Mouse (Mus musculus) urinary bladder, postnatal 36 days (tissue): ENCODE measurements around the gene Zfp148.
"Not testable (repeated sequence)": the region's sequence is repeated elsewhere in the genome, so short reads cannot be mapped to it uniquely, and the experiment has no call there.

ENCODE experiments used
- DNase-seq, 2 experiments: peaks; one replicate each; pipeline ENCODE4 v3.0.0; 2022; ENCODE audit warnings: low spot score in 2 of 2, mixed read lengths in 1 of 2

Zfp148 gene

DNA sequence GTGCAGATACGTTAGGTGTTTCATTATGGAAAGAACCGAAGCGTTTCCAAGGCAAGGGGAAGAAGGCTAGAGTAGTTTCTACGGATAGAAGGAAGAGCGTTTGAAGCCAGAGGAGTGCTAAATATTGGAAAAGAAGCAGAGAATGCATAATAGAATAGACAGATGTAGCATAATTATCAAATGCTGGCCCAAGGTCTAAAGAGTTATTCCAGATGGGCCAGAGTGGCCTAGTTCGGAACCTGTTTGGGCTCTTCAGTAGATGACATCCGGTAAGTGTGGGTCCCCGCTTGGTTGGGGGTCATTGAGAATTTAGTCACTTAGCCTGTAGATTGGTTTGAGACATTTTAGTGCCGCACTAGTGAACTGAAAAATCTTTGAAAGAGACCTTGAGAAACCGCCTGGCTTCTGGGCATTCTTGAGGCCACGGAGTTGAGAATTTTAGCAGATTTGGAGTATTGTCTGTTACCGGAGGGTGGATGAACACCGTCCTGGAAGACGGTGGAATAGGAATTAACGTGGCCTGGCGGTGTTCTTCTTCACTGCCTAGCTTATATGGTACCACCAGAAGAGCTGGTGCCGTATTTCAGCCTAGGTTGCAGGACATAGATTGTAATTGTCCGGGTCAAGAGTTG, 1.1 kb downstream of the Zfp148 start:
- DNase-seq: no peak

DNA sequence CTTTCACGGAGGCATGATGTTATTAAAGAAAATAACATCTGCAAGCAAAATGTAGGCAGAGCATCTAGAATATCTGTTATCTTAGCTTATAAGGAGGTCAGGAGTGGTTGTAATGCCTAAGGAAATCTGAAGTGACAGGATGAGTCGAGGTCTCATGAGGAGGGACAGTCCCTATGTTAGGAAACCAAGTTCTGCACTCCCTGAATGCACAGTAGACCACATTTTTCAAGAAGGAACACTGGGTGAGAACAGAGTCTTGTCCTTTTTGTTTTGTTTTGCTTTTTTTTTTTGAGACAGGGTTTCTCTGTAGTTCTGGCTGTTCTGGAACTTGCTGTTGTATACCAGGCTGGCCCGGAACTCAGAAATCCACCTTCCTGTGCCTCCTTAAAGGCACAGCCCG, 1.7 kb downstream of the Zfp148 start:
- DNase-seq: no peak

DNA sequence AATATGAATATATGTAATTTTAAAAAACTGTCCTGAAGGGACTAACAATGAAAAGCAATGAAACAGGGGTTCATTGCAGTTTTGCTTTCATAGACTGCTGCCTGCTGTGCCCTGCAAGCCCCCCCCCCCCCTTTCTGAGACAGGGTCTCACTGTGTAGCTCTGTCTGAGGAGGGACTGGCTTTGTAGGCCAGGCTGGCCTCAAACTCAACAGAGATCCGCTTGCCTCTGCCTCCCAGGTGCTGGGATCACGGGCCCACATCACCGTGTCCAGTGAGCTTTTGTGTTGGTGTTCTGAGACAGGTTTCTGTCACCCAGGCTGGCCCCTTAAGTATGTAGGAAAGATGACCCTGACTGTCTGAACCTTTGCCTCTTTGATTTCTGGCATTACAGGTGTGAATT, 2.9 kb downstream of the Zfp148 start:
- no peak for DNase-seq

DNA sequence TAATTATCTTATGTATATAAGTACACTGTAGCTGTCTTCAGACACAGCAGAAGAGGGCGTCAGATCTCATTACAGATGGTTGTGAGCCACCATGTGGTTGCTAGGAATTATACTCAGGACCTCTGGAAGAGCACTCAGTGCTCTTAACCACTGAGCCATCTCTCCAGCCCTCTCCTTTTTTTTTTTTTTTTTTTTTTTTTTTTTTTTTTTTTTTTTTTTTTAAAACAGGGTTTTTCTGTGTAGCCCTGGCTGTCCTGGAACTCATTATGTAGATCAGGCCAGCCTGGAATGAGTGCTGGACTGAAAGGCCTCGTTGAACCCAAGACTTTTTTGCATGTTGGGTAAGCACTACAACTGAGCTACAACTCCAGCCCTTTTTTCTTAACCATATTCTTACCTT, 3.4 kb downstream of the Zfp148 start:
- not testable (repeated sequence) for DNase-seq

DNA sequence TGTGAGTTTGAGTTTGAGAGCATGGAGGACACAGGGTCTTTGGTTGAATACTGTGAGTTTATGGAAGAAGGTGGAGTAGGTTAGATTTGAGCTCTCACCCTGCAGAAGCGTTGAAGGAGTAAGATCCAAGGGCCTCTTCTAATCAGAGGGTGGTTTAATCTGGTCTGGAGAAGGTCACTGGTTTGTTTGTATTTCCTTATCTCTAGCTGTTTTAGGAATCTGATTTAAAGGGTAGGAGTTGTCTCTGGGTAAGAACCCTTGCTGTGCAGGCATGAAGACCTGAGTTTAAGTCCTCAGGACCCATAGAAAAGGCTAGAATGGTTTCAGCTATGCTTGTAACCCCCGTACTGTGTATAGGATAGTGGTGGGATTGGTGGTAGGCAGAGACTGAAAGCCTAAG, 6.4 kb downstream of the Zfp148 start:
- no peak for DNase-seq

DNA sequence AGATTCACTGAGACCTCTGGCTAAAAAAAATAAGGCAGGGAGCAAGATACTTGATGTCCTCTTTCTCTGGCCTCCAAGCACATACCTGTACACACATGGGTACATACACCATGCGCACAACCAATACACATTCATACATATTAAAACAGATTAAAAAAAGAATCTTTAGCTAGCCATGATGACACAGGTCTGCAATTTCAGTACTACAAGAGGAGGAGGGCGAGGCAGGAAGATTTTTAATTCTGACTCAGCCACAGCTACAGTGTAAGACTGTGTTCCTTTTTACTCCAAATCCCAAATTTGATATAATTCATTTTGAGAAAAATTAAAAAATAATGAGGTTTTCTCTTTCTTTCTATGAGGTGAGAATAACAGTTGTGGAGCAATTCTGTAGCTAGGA, 6.8 kb downstream of the Zfp148 start:
- no peak for DNase-seq

DNA sequence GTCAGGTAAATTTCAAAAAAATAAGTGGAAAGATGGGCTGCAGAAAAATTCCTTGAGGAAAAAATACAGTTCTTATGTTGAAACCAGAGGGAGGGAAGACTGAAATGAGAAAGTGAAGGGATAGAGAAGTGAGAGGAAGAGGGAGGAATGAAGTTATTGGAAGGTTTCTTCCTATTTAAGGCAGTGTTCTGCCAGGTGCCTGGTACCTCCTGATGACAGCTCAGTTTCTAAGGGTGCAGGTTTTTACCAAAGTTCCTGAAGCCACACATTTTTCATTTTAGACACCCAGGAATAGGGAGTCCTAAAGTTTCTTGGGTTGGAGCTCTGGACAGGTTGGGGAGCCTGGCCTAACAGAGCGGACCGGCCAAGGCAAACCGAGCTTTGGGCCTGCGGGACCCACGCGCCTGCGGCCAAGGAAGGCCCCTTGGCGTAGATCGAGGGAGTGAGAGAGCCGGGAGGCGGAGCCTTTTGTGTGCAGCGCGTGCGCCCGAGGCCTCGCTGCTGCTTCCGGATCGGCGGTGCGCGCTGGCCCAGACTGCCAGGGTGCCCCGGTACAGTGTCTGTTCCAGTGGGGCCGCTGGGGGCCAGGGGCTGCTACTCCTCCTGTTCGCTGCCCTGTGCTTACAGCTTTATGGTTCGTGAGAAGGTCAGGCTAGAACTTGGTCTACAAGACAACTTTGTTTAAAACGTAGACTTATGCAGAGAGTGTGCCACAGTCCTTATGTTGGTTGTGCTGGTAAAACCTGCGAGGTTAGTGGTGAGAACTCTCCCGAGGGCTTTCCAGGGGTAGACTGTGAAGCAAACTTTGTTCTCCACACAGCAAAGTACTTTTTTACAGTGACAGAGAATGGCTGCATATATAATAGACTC, 19.5 kb downstream of the Zfp148 start:
- peak; percentile 60 to 75 for DNase-seq

DNA sequence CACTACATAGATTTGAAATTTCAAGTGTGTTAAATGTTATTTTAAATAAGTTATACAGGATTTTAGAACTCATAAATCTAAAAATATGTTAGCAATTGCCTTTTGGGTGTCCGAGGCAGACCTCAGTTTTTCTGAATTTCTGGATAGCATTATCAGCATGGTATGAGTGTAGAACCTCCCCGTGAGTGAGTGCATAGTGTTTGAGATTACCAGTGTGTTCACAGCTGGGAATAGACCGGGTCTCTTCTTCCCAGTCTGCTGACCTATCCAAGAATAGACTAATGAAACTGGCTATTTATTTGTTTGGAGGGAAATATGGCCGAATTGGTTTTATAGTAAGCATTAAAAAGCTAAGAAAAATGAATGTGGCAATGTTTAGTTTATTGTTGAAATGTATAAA, 20.3 kb downstream of the Zfp148 start:
- no peak for DNase-seq

DNA sequence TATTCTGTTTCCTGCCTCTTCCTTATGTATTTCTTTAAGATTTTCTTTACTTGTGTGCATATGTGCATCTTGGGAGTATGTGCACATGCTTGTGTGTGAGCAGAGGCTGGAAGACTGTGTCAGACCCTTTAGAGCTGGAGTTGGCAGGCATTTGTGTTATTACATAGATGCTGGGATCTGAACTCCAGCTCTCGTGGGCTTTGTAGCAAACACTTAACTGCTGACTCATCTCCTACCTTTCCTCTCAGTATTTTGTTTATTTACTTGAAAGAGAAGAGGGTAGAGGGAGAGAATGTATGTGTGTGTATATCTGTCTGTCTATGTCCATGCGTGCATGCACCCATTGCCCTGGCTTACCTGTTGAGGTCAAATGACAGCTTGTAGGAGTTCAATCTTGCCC, 22.6 kb downstream of the Zfp148 start:
- DNase-seq: no peak

DNA sequence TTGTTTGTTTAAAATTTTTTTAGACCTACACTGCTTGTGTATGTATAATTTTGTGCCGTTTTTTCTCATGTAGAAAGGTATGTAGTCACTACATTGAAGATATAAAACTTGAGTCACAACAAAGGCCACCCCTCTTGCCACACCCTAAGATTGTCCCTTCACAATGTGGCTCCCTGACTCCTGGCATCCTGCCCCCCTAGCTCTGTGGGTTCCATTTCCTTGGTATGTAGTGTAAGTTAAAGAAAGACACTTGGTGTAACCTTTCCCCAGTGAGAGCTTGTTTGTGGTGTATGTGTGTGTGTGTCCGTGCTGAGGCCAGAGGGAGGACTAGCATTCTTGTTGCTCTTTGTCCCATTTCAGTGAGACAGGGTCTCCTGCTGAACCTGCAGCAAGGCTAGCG, 23.4 kb downstream of the Zfp148 start:
- DNase-seq: no peak

DNA sequence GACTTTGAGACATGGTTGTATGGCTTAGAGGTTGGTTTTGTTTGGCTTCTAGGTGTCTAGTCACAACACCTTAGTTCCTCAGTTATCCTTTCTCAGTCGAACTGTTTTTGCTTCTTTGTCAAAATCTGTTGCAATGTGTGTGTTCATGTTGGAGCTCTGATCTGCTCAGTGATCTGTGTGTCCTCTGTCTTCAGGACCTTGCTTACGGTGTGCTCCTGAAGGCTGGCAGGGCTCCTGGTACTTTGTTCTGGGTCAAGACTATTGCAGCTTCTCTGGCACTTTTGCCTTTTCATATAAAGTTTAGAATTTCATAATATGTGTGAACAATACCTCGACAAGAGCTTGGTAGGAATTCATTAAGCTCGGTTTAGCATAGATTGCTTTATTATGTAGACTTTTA, 24.9 kb downstream of the Zfp148 start:
- no peak for DNase-seq

DNA sequence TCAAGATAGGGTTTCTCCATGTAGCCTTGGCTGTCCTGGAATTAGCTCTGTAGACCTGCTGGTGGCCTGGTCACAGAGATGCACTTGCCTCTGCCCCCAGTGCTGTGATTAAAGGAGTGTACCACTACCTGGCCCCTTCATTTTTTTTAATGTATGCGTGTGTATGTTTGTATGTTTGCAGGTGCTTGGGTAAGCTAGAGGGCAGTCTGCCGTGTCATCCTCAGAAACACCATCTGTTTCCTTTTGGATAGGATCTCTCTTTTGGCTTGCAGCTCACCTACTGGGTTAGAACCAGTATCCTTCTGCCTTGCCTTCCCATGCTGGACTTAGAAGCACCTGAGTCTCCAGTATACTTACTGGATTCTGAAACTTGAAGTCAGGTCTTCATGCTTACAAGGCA, 29.5 kb downstream of the Zfp148 start:
- DNase-seq: no peak

DNA sequence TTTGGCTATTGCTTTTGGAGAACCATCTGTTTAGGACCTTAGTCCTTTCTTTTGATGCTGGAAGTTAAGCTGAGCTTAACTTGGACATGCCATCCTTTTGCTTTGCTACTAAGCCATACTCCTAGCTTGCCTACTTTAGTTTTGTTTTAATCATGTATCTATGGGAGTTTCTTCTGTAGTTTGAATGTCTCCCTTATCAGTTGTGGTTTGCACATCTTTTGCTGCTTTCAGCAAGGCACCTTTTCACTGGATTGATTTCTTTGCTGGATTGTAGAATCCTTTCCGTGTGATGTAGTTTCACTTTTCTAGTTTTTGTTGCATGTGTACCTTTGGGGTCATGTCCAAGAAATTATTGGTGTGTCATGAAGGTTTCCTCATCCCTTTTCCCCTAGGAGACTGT, 30.0 kb downstream of the Zfp148 start:
- DNase-seq: no peak

DNA sequence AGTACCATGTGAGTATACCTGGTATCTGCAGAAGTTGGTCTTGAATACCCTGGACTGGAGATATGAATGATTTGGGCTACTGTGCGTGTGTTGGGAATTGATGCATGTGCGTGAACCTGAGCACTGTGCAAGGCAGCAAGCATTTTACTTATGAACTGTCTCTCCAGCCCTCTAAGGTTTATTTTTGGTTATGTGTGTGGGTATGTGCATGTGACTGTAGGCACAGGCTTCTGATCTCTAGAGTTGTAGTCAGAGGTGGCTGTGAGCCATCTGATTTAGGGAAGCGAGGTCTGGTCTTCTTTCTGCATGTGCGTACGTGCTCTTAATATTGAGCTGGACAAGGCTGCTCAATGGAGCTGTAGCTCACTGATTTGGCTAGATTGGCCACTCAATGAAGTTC, 33.6 kb downstream of the Zfp148 start:
- DNase-seq: no peak

DNA sequence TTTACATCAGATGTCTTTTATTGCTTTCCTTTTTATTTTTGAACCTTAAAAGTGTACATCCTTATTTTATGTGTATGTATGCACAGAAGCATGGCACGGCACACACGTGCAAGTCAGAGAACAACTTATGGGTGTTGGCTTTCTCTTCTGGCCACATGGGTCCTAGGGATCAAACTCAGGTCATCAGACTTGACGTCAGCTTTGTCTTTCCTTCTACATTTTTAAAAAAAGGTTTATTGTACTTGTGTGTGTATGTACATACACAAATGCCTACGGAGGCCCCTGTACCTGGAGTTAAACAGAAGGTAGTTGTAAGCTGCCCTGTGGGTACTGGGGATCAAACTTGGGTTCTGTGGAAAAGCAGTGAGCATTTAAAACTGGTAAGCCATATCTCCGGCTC, 35.0 kb downstream of the Zfp148 start:
- no peak for DNase-seq

DNA sequence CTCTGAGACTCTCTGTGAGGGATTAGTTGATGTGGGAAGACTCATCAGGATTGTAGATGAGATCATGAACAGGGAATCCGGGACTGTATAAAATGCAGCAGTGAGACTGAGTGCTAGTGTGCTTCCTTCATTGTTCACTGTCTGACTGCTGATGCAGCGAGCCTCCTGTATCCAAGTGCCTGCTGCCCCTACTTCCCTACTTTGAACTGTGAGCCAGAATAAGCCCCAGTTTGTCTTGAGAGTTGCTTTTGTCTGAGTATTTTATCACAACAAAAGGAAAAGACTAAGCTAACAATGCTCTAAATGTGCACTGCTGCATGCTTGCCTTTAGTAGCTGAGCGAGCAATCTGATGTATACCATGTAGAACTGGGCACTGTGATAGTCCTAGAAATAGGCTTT, 47.7 kb downstream of the Zfp148 start:
- no peak for DNase-seq

DNA sequence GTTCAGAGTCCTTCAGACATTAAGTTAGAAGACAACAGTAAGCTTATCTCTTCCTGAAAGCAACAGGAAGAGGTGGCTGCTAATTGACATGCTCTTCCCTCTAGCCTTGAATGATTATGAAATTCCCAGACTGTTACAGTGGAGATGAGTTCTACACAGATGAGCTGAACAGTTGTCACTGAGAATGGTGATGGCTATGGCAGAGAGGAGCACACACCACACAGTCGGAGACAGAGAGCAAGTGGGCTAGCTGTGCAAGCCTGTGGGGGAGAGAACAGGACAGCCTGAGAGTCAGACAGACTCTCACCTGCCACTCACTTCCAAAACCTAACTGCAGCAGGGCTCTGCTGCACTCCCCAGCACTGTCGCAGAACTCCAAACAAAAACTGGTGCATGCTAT, 51.0 kb downstream of the Zfp148 start:
- DNase-seq: no peak

DNA sequence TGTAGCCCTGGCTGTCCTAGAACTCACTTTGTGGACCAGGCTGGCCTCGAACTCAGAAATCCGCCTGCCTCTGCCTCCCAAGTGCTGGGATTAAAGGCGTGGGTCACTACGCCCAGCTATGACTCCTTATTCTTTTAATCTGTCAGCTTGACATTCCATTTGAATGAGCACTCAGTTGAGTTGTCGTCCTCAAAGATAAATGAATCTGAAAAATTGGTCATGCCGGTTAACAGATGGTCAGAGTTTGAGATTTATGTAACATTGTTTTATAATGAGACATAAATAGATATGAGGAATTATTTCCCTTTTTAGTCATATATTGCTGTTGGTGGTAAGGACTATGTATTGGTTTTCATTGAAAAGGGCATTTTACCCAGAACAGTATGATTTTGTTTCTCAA, 60.4 kb downstream of the Zfp148 start:
- no peak for DNase-seq

DNA sequence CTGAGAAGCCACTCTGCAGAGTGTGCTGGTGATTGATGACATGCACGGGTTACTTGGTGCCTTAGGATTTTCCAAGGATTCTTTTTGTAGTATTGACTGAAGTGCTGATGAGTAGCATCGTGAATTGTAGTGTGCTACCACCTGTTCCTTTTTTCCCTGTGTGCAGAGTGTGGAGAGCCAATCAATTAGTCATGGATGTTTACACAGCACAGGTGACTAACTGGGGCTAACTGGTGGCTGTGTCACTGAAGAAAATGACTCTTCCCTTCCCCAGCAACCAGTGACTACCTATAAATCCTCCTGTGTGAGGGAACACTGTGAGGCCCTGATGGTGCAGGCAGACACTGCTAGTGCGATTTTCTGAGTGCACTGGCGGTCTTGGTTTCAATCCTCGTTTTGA, 66.2 kb downstream of the Zfp148 start:
- no peak for DNase-seq

DNA sequence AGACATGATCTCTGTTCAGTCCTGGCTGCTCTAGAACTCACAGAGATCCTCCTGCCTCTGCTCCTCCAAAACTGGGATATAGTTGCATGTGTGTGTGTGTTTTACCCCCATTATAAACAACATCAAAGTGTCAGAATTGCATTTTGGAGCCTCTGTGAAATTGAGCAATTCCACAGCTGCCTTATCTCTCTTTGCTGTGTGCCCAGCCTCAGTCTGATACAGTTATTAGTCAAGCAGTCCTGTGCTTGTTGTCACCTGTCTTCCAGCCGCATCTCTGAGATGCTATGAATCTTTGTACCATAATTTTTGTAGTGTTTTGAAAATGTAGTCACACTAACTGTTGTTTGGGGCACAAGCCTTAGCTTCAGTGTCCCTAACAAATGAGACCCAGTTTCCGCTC, 73.2 kb downstream of the Zfp148 start:
- DNase-seq: no peak

DNA sequence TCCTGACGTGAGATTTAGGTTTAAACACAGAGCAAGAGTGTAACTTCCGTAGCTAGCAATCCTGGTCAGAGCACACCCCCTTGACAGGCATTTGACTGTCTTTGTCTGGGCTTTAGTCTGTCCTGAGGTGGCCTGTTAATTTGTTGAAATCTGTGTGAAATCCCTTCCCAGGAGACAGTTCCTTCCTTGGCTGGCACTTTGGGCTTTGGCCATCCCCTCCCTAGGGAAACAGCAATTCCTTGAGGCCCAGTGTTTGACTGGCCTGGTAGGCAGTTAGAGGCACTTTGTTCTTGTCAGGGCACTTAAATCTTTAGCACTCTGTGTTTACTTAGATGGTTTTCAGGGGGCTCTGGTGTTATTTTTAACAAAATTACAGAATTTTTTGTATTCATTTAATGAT, 73.7 kb downstream of the Zfp148 start:
- DNase-seq: peak in 1 of 2 experiments; percentile 12

DNA sequence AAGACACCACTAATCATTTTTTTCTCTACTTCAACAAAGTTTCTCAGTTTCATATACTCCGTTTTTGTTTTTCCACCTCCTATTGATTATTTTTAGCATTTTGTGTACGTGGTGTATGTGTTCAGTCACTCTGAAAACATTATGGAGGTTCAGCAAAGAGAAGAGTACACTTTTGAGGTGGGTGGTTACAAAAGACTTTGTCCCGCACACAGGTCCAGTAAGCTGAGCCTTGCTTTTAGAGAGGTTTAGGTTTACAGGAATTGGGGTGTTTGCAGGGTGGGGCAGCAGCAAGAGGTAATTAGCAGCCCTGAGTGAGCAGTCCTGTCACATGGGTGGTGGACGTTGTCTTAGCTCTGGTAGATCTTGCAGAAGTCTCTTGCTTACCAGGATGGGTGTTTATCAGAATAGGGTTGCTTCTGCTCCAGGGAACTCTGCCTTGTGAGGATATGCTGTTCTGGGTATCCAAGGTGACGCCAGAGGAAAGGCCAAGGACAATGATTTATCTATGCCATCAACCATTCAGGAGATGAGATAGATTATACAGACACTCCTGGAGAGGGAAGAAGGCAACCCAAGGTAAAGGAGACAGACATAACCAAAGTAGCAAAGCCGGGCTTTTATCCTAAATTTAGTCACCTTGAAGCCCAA, 74.8 kb downstream of the Zfp148 start:
- DNase-seq: no peak

DNA sequence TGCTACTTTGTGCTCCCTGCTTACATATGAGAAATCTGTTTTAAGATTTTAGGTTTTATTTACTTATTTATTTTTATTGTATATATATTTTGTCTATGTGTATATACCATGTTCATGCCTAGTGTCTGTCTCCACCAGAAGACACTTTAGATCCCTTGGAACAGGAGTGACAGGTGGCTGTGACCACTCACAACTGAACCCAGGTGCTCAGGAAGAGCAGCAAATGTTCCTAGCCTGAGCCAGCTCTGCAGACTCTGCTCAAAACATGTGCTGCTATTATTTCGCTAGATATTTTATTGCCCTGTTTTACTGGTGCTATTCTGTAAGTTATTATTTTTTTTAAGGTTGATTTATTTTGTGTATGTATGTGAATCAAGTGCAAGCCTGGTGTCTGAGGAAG, 78.5 kb downstream of the Zfp148 start:
- no peak for DNase-seq
